In genomic region chr15:82187924-82188323, GRCm38 (mm10) we compare ENCODE assay signal across 25 mouse cellular contexts. TPM values are rescaled to one million over a fixed set of nuclear protein-coding genes. Genes with fewer than 3 reads are reported as not detected.
A peak's percentile ranks its signal among the peaks of the same experiment; 100 is the strongest.
DNase-seq lines count a peak whose midpoint lies in the region; ATAC-seq and TF ChIP-seq lines count a peak whose summit lies in the region.
"Had no signal": no experiment of that assay in that cellular context is flagged by ENCODE, and none has a peak within 500 bp of the region (broad histone marks: within the 10 kb centered on the region; RNA-seq: fewer than 3 reads in every experiment).

No protein-coding gene starts in this region.

- no peak overlapping the region for H3K27ac ChIP-seq in liver, postnatal 0 days (ENCODE audit: low read depth)
- peak overlapping the region; percentile 64 for H3K27ac ChIP-seq in ES-Bruce4 (ENCODE audit: insufficient read depth, low read length)
- H3K27ac ChIP-seq: embryonic facial prominence, embryonic 10.5 days; heart, embryonic 13.5 days; hindbrain, embryonic 15.5 days; layer of hippocampus, adult 2 months; limb, embryonic 10.5 days; midbrain, embryonic 13.5 days had no signal

- DNase-seq in liver = peak; percentile 36
- no peak for DNase-seq in liver, postnatal 0 days
- peak; percentile 34 for DNase-seq in naive thymus-derived CD4-positive, alpha-beta T cell, adult 2 months (ENCODE audit: low read depth)
- DNase-seq in layer of hippocampus, adult 8-10 months (ENCODE audit: low spot score in 2 of 2) = no peak
- no peak for DNase-seq in thymus, postnatal 14 days
- no peak for DNase-seq in embryo, embryonic 10 days (ENCODE audit: low spot score)
- DNase-seq: B cell, adult 2 months; kidney, postnatal 10 days; lung, adult 18-20 months; lung, postnatal 14 days; right cerebral cortex, postnatal 25 days had no signal

- WGBS in liver, postnatal 0 days (ENCODE audit: insufficient replicate concordance) = 82% methylated on average over 1 of the region's 1 CpGs

- peaks cover 65% of the 10 kb centered on the region for H3K36me3 ChIP-seq in liver, postnatal 0 days (replicated peaks; ENCODE audit: insufficient read depth, low read length)
- H3K36me3 ChIP-seq in ES-Bruce4 (ENCODE audit: control insufficient read depth, insufficient read depth, low read length, poor library complexity, severe bottlenecking) = peaks cover 39% of the 10 kb centered on the region

- H3K9me3 ChIP-seq in liver, postnatal 0 days (ENCODE audit: low read length) = no peaks in the 10 kb centered on the region
- H3K9me3 ChIP-seq in ES-Bruce4 (replicated peaks; ENCODE audit: control insufficient read depth, insufficient read depth, low read length, poor library complexity, severe bottlenecking) = no peaks in the 10 kb centered on the region
- H3K9me3 ChIP-seq: embryonic facial prominence, embryonic 10.5 days; heart, embryonic 13.5 days; hindbrain, embryonic 15.5 days; limb, embryonic 10.5 days; midbrain, embryonic 13.5 days had no signal

- TF ChIP-seq EP300 in liver, postnatal 0 days (IDR thresholded peaks at IDR 0.05; ENCODE audit: low read depth) = no peak
- TF ChIP-seq EP300 in ES-Bruce4 (IDR thresholded peaks at IDR 0.05; ENCODE audit: insufficient read depth, low read depth, low read length) = peak; percentile 58; the same call in 1 of the 2 replicates

- no peak overlapping the region for H3K4me3 ChIP-seq in liver, postnatal 0 days (ENCODE audit: low read depth, low read length)
- no peak overlapping the region for H3K4me3 ChIP-seq in ES-Bruce4 (ENCODE audit: low read depth, low read length)
- H3K4me3 ChIP-seq: embryonic facial prominence, embryonic 10.5 days; heart, embryonic 13.5 days; hindbrain, embryonic 15.5 days; layer of hippocampus, adult 2 months; limb, embryonic 10.5 days; midbrain, embryonic 13.5 days; myocyte had no signal

- H3K9ac ChIP-seq in liver, postnatal 0 days (replicated peaks) = no peak overlapping the region
- no peak overlapping the region for H3K9ac ChIP-seq in ES-Bruce4 (ENCODE audit: low read depth, poor library complexity, severe bottlenecking)
- H3K9ac ChIP-seq: heart, embryonic 13.5 days; hindbrain, embryonic 15.5 days; midbrain, embryonic 13.5 days had no signal

- no peak for TF ChIP-seq POLR2A in ES-Bruce4 (IDR thresholded peaks at IDR 0.05; ENCODE audit: insufficient read depth, low read length)

- no peak overlapping the region for H3K4me2 ChIP-seq in liver, postnatal 0 days (ENCODE audit: low read depth, low read length)
- H3K4me2 ChIP-seq: heart, embryonic 13.5 days; hindbrain, embryonic 15.5 days; midbrain, embryonic 13.5 days had no signal

- H3K4me1 ChIP-seq in liver, postnatal 0 days (ENCODE audit: insufficient read depth) = peaks cover 37% of the 10 kb centered on the region
- H3K4me1 ChIP-seq in ES-Bruce4 (ENCODE audit: control insufficient read depth, insufficient read depth, low read length) = peaks cover 2% of the 10 kb centered on the region
- H3K4me1 ChIP-seq: embryonic facial prominence, embryonic 10.5 days; limb, embryonic 10.5 days; midbrain, embryonic 13.5 days had no signal

- H3K27me3 ChIP-seq in liver, postnatal 0 days (ENCODE audit: insufficient read depth, low read length) = no peaks in the 10 kb centered on the region
- no peaks in the 10 kb centered on the region for H3K27me3 ChIP-seq in ES-Bruce4 (ENCODE audit: control insufficient read depth, insufficient read depth, low read length, poor library complexity, severe bottlenecking)
- H3K27me3 ChIP-seq: hindbrain, embryonic 15.5 days; midbrain, embryonic 13.5 days had no signal

- ATAC-seq in liver, postnatal 0 days = no peak
- ATAC-seq in activated CD4-positive, CD25-positive, alpha-beta regulatory T cell, adult 4 months = peak; percentile 21
- ATAC-seq: midbrain, embryonic 13.5 days had no signal

- no peak for TF ChIP-seq CTCF in liver, postnatal 0 days (IDR thresholded peaks at IDR 0.05; ENCODE audit: low read depth)
- no peak for TF ChIP-seq CTCF in ES-Bruce4 (IDR thresholded peaks at IDR 0.05; ENCODE audit: low read depth, low read length)

RNA-seq across cellular contexts. Expression of gene Shisa8, which starts 24.7 kb away (rescaled TPM):
- polyA plus RNA-seq in liver, postnatal 0 days (2015; fragmentation: Nextera tagmentation; extraction: Ambion mirVana) = 0.08 and 0.13 TPM in 2 replicates
- 6.8 and 7.4 TPM in 2 replicates for polyA plus RNA-seq in ES-Bruce4 (2011; ENCODE audit: insufficient read depth, insufficient read length, low read depth, missing spikeins)
- polyA plus RNA-seq in activated CD4-positive, CD25-positive, alpha-beta regulatory T cell, adult 4 months (2017; shearing (Covaris generic)) = not detected
- total RNA-seq in layer of hippocampus, adult 8-10 months (2022) = 1 to 10 TPM; 1.6 to 3.5 (median 2.0) TPM
- total RNA-seq: gastrocnemius, adult 8-10 months; granulocyte monocyte progenitor cell, adult 5-6 weeks; megakaryocyte, adult 5-6 weeks had no signal
- polyA plus RNA-seq: limb, embryonic 10.5 days; stomach, embryonic 16.5 days had no signal

RNA-seq across cellular contexts. Expression of gene Tnfrsf13c, which starts 36.2 kb away (rescaled TPM):
- polyA plus RNA-seq in liver, postnatal 0 days (2015; fragmentation: Nextera tagmentation; extraction: Ambion mirVana) = 2.0 and 2.3 TPM in 2 replicates
- polyA plus RNA-seq in ES-Bruce4 (2011; ENCODE audit: insufficient read depth, insufficient read length, low read depth, missing spikeins) = 1.9 and 2.3 TPM in 2 replicates
- polyA plus RNA-seq in activated CD4-positive, CD25-positive, alpha-beta regulatory T cell, adult 4 months (2017; shearing (Covaris generic)) = 10 to 100 TPM in 1 of 2 experiments, 1 to 10 TPM in 1; 2.5 to 10.9 TPM
- under 1 TPM in 2 of 4 experiments, not detected in 2; 0.69 to 0.80 TPM for total RNA-seq in layer of hippocampus, adult 8-10 months (2022)
- total RNA-seq: gastrocnemius, adult 8-10 months had no signal
- polyA plus RNA-seq: midbrain, embryonic 13.5 days had no signal

RNA-seq across cellular contexts. Expression of gene Srebf2, which starts 40.9 kb away (rescaled TPM):
- polyA plus RNA-seq in liver, postnatal 0 days (2015; fragmentation: Nextera tagmentation; extraction: Ambion mirVana) = 30.3 and 33.6 TPM in 2 replicates
- polyA plus RNA-seq in ES-Bruce4 (2011; ENCODE audit: insufficient read depth, insufficient read length, low read depth, missing spikeins) = 205 and 210 TPM in 2 replicates
- polyA plus RNA-seq in activated CD4-positive, CD25-positive, alpha-beta regulatory T cell, adult 4 months (2017; shearing (Covaris generic)) = 10 to 100 TPM; 32.6 to 51.4 TPM
- 100 to 1,000 TPM; 175 to 214 (median 189) TPM for total RNA-seq in layer of hippocampus, adult 8-10 months (2022)

RNA-seq across cellular contexts. Expression of gene Cenpm, which starts 56.6 kb away (rescaled TPM):
- polyA plus RNA-seq in liver, postnatal 0 days (2015; fragmentation: Nextera tagmentation; extraction: Ambion mirVana) = 27.8 and 30.7 TPM in 2 replicates
- polyA plus RNA-seq in ES-Bruce4 (2011; ENCODE audit: insufficient read depth, insufficient read length, low read depth, missing spikeins) = 43.2 and 52.0 TPM in 2 replicates
- 10 to 100 TPM; 21.6 to 34.7 TPM for polyA plus RNA-seq in activated CD4-positive, CD25-positive, alpha-beta regulatory T cell, adult 4 months (2017; shearing (Covaris generic))
- total RNA-seq in layer of hippocampus, adult 8-10 months (2022) = 1 to 10 TPM; 2.6 to 4.8 (median 4.4) TPM
- total RNA-seq: gastrocnemius, adult 8-10 months; neutrophil, adult 5-6 weeks had no signal

Comparison
In these comparisons a context has a peak if more than half of its experiments do, and no peak if none do; other contexts are left out.
1. DNase-seq: peak in liver (single experiment) and naive thymus-derived CD4-positive, alpha-beta T cell, adult 2 months (single experiment); none in liver, postnatal 0 days (single experiment), layer of hippocampus, adult 8-10 months (0 of 2), thymus, postnatal 14 days (single experiment) and embryo, embryonic 10 days (single experiment).